Comparison of ENCODE assay signal across 11 mouse cellular contexts in genomic region chr3:116127836-116128235, GRCm38 (mm10). TPM values are rescaled to one million over a fixed set of nuclear protein-coding genes. Genes with fewer than 3 reads are reported as not detected.
DNase-seq lines count a peak whose midpoint lies in the region; ATAC-seq and TF ChIP-seq lines count a peak whose summit lies in the region.
"Had no signal": no experiment of that assay in that cellular context is flagged by ENCODE, and none has a peak within 500 bp of the region (broad histone marks: within the 10 kb centered on the region; RNA-seq: fewer than 3 reads in every experiment).

No protein-coding gene starts in this region.

- peak overlapping the region; percentile 52; the same call in 1 of the 2 replicates for H3K9ac ChIP-seq in forebrain, embryonic 14.5 days (ENCODE audit: low read length)
- H3K9ac ChIP-seq in limb, embryonic 11.5 days (ENCODE audit: low read length), result no peak overlapping the region
- 0 out of 2 replicates have a peak overlapping the region, but pooled peaks have one; percentile 43 for H3K9ac ChIP-seq in neural tube, embryonic 13.5 days

- H3K27ac ChIP-seq in forebrain, embryonic 14.5 days (ENCODE audit: low read depth, low read length), result no peak overlapping the region
- H3K27ac ChIP-seq in limb, embryonic 11.5 days (replicated peaks; ENCODE audit: low read depth, low read length), result peak overlapping the region; percentile 81
- H3K27ac ChIP-seq in neural tube, embryonic 13.5 days (replicated peaks), result no peak overlapping the region

- ATAC-seq in forebrain, embryonic 14.5 days, result no peak
- no peak for ATAC-seq in limb, embryonic 11.5 days (ENCODE audit: insufficient number of reproducible peaks, low FRiP score, low TSS enrichment, low read depth)
- ATAC-seq in neural tube, embryonic 13.5 days (ENCODE audit: low read depth), result no peak
- no peak for ATAC-seq in activated CD4-positive, CD25-positive, alpha-beta regulatory T cell, adult 4 months

- no peaks in the 10 kb centered on the region for H3K36me3 ChIP-seq in forebrain, embryonic 14.5 days (ENCODE audit: control insufficient read depth, insufficient read depth, low read length)
- H3K36me3 ChIP-seq in limb, embryonic 11.5 days (ENCODE audit: control insufficient read depth, insufficient read depth, low read length), result peaks cover 2% of the 10 kb centered on the region; the same call in 1 of the 2 replicates
- no peaks in the 10 kb centered on the region for H3K36me3 ChIP-seq in neural tube, embryonic 13.5 days

- no peak for TF ChIP-seq POLR2A in lung, adult 2 months (IDR thresholded peaks at IDR 0.05; ENCODE audit: borderline replicate concordance, extremely low read depth, low read depth, low read length)

- H3K4me1 ChIP-seq in lung, adult 2 months (ENCODE audit: control insufficient read depth, insufficient read depth, low read length), result no peaks in the 10 kb centered on the region
- H3K4me1 ChIP-seq in forebrain, embryonic 14.5 days (ENCODE audit: control insufficient read depth, insufficient read depth, low read length), result peaks cover 4% of the 10 kb centered on the region; the same call in 1 of the 2 replicates
- peaks cover 9% of the 10 kb centered on the region for H3K4me1 ChIP-seq in limb, embryonic 11.5 days (ENCODE audit: control insufficient read depth, insufficient read depth, low read length)
- H3K4me1 ChIP-seq in neural tube, embryonic 13.5 days (replicated peaks), result peaks cover 22% of the 10 kb centered on the region

- 72% methylated on average over 3 of the region's 3 CpGs for WGBS in lung, adult 2 months
- WGBS in forebrain, embryonic 14.5 days, result 39% methylated on average over 3 of the region's 3 CpGs
- WGBS in limb, embryonic 11.5 days, result 40% methylated on average over 3 of the region's 3 CpGs
- WGBS in neural tube, embryonic 13.5 days, result 63% methylated on average over 3 of the region's 3 CpGs

- no peaks in the 10 kb centered on the region for H3K27me3 ChIP-seq in forebrain, embryonic 14.5 days (replicated peaks; ENCODE audit: control insufficient read depth, insufficient read depth, low read length)
- H3K27me3 ChIP-seq in limb, embryonic 11.5 days (ENCODE audit: control insufficient read depth, insufficient read depth, low read length), result no peaks in the 10 kb centered on the region
- H3K27me3 ChIP-seq in neural tube, embryonic 13.5 days, result no peaks in the 10 kb centered on the region

- no peak for DNase-seq in lung, adult 2 months
- no peak for DNase-seq in lung, postnatal 25 days (ENCODE audit: low spot score)
- no peak for DNase-seq in forebrain, embryonic 14.5 days (ENCODE audit: low spot score)
- no peak for DNase-seq in limb, embryonic 11.5 days (ENCODE audit: low spot score)
- DNase-seq in left cerebral cortex, postnatal 10 days (ENCODE audit: extremely low spot score in 1 of 2, low spot score in 2 of 2), result no peak
- no peak for DNase-seq in left cerebral cortex, postnatal 14 days (ENCODE audit: low spot score in 2 of 2)
- DNase-seq: cerebellum, adult 11-12 months; thymus, adult 2 months had no signal

- intact Hi-C loops in left cerebral cortex, postnatal 10 days (cut with DNase I), result no loop called here
- intact Hi-C loops in left cerebral cortex, postnatal 14 days (cut with DNase I), result no loop called here

- peak overlapping the region; percentile 32 for H3K4me3 ChIP-seq in lung, adult 2 months (replicated peaks; ENCODE audit: extremely low read depth, low read depth, low read length)
- peak overlapping the region; percentile 31 for H3K4me3 ChIP-seq in forebrain, embryonic 14.5 days (ENCODE audit: low read depth, low read length)
- H3K4me3 ChIP-seq in limb, embryonic 11.5 days (ENCODE audit: low read depth, low read length), result peak overlapping the region; percentile 45
- peak overlapping the region; percentile 35 for H3K4me3 ChIP-seq in neural tube, embryonic 13.5 days

- no peak for TF ChIP-seq CTCF in lung, adult 2 months (IDR thresholded peaks at IDR 0.05; ENCODE audit: insufficient read depth, low read length)

- H3K9me3 ChIP-seq in forebrain, embryonic 14.5 days (replicated peaks; ENCODE audit: control insufficient read depth, low read length), result no peaks in the 10 kb centered on the region
- H3K9me3 ChIP-seq in limb, embryonic 11.5 days (ENCODE audit: control insufficient read depth, low read length), result no peaks in the 10 kb centered on the region
- H3K9me3 ChIP-seq in neural tube, embryonic 13.5 days, result no peaks in the 10 kb centered on the region

- H3K4me2 ChIP-seq in forebrain, embryonic 14.5 days (ENCODE audit: low read length), result peak overlapping the region; percentile 50
- H3K4me2 ChIP-seq in limb, embryonic 11.5 days (ENCODE audit: low read depth, severe bottlenecking), result peak overlapping the region; percentile 42
- H3K4me2 ChIP-seq in neural tube, embryonic 13.5 days, result peak overlapping the region; percentile 47

RNA-seq across cellular contexts. Expression of gene Vcam1, which starts 1.7 kb away (rescaled TPM):
- polyA plus RNA-seq in lung, adult 2 months (2012; rRNA removed), result 9.6 and 10.2 TPM in 2 replicates
- polyA plus RNA-seq in forebrain, embryonic 14.5 days (2014; fragmentation: Nextera tagmentation; extraction: Ambion mirVana), result 33.1 and 35.6 TPM in 2 replicates
- 74.3 and 78.8 TPM in 2 replicates for polyA plus RNA-seq in limb, embryonic 11.5 days (2014; fragmentation: Nextera tagmentation; extraction: Ambion mirVana)
- polyA plus RNA-seq in neural tube, embryonic 13.5 days (2015; fragmentation: Nextera tagmentation; extraction: Ambion mirVana), result 27.9 and 37.4 TPM in 2 replicates
- total RNA-seq in left cerebral cortex, postnatal 10 days (2021), result 10 to 100 TPM; 37.6 to 39.3 TPM
- polyA plus RNA-seq in activated CD4-positive, CD25-positive, alpha-beta regulatory T cell, adult 4 months (2017; shearing (Covaris generic)), result 1 to 10 TPM; 2.7 TPM
- total RNA-seq in left cerebral cortex, postnatal 14 days (2021), result 10 to 100 TPM; 34.6 to 35.2 TPM
- total RNA-seq: monocyte, adult 5-6 weeks had no signal
